Mouse (Mus musculus) forebrain, embryonic 16.5 days (tissue): ENCODE results near the gene Phtf2. TPM values are rescaled to one million over a fixed set of nuclear protein-coding genes. Genes with fewer than 3 reads are reported as not detected.
"Not testable (repeated sequence)": the region's sequence is repeated elsewhere in the genome, so short reads cannot be mapped to it uniquely, and the experiment has no call there.

Experiments used
- ATAC-seq: fragments of 200-750 bp; cut with Nextera tagmentation; 2 replicates; pipeline ENCODE4 v1.8.0; 2017; ENCODE audit warnings: mild to moderate bottlenecking, moderate library complexity
- H3K27ac ChIP-seq: fragments of 300-500 bp; sonication (generic); 2 replicates; pipeline ENCODE4 v1.5.1; 2014; ENCODE audit warnings: low read length, control low read depth
- H3K27me3 ChIP-seq: fragments of 300-500 bp; sonication (generic); replicated peaks from 2 replicates; pipeline ENCODE4 v1.6.1; 2014; ENCODE audit warnings: low read length; ENCODE audit not compliant: control insufficient read depth, insufficient read depth
- H3K36me3 ChIP-seq: fragments of 300-500 bp; sonication (generic); 2 replicates; pipeline ENCODE4 v1.6.1; 2014; ENCODE audit not compliant: control insufficient read depth, insufficient read depth
- H3K4me1 ChIP-seq: fragments of 300-500 bp; sonication (generic); replicated peaks from 2 replicates; pipeline ENCODE4 v1.6.1; 2014; ENCODE audit warnings: low read length; ENCODE audit not compliant: control insufficient read depth, insufficient read depth
- H3K4me2 ChIP-seq: fragments of 300-500 bp; sonication (generic); 2 replicates; pipeline ENCODE4 v1.6.1; 2014; ENCODE audit warnings: mild to moderate bottlenecking, low read length, control low read depth
- H3K4me3 ChIP-seq: fragments of 300-500 bp; sonication (generic); replicated peaks from 2 replicates; pipeline ENCODE4 v1.5.1; 2014; ENCODE audit warnings: mild to moderate bottlenecking, low read length, control low read depth
- H3K9ac ChIP-seq: fragments of 300-500 bp; sonication (generic); replicated peaks from 2 replicates; pipeline ENCODE4 v1.6.1; 2014; ENCODE audit warnings: low read depth, low read length, control low read depth
- H3K9me3 ChIP-seq: fragments of 300-500 bp; sonication (generic); 2 replicates; pipeline ENCODE4 v1.6.1; 2016; ENCODE audit warnings: low read length; ENCODE audit not compliant: control insufficient read depth
- WGBS: fragments of 180-500 bp; shearing (Covaris S2); extraction: QIAGEN DNeasy Blood & Tissue Kit; methylation state at CpG from one replicate; pipeline ENCODE4 v1.1.7; 2014; 5-methylcytosine and 5-hydroxymethylcytosine counted together
- polyA plus RNA-seq: library from polyadenylated mRNA; unstranded; fragments of >200 nt; fragmentation: Nextera tagmentation; extraction: Ambion mirVana; gene quantifications from 2 replicates; pipeline ENCODE4 v1.2.1, GENCODE M21; 2015

Gene Phtf2
- polyA plus RNA-seq, 1 experiment from 2014 or later: 28.8 TPM

DNA sequence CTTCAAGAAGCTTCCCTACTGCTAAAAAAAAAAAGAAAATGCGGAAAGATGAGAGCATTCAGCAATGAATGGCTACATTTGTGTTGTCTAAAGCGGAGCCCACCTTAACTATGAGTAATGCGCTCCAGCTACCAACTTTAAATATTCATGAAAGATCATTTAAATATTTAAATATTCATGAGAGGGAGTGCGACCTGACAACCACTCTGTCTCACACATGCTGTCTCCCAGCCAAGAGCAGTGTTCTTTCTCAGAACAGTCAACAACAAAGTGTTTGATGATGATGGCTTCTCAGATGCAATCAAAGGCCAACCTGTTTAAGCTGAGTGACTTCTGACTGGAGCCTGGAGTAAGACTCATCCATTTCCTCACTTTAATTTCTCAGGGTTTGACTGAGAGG is 133.8 kb downstream of the Phtf2 start:
- no peak overlapping the region for H3K27ac ChIP-seq
- 0 out of 2 replicates have a peak overlapping the region, but pooled peaks have one; percentile 5 for H3K4me2 ChIP-seq
- no peaks in the 10 kb centered on the region for H3K36me3 ChIP-seq
- WGBS: 9% methylated on average over 4 of the region's 4 CpGs
- no peak overlapping the region for H3K9ac ChIP-seq
- peak; percentile 74 for ATAC-seq
- no peak overlapping the region for H3K4me3 ChIP-seq
- H3K4me1 ChIP-seq: peaks cover 35% of the 10 kb centered on the region
- no peaks in the 10 kb centered on the region for H3K27me3 ChIP-seq
- no peaks in the 10 kb centered on the region for H3K9me3 ChIP-seq

DNA sequence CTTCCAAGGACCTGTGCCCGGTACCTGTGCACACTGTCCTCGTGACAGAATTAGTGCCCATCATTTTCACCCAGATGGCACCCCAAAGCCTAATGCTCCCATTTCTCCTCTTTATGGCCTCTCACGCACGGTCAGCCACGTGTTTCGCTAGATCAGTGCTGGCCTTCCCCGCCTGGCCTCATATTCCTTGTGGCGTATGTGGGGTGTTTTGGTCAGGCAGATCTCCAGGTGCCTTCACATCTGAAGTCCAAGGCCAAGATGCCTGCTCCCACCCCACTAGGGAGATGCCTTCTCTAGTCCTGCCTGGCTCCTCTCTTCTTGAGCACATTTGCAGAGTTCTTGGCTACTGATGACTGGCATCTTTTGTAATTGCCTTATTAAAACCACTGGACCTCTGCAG is 140.0 kb downstream of the Phtf2 start:
- Histone ChIP-seq H3K4me1 (no peaks in the 10 kb centered on the region), H3K27ac (no peak overlapping the region), H3K36me3 (no peaks in the 10 kb centered on the region), H3K4me2 (no peak overlapping the region), H3K9ac (no peak overlapping the region), H3K27me3 (no peaks in the 10 kb centered on the region), H3K4me3 (no peak overlapping the region), H3K9me3 (no peaks in the 10 kb centered on the region)
- 91% methylated on average over 8 of the region's 8 CpGs for WGBS
- no peak for ATAC-seq

DNA sequence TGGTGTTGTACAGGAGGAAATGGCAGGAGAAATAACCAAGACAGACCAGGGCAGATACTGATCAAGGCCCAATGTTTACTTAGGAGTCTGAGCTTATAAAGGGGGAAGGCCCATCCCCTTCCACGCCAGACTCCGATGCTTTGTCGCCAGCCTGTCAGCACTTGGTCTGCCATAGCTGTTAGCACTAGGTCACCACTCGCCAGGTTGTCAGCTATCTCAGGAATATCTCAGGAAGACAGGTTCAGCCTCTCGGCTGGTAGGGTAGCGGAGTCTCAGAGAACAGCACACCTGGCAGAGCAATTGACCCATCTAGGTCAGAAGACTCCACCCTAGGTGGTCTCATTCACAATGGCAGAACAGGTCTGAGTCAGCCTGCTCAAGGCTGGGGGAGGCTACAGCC is 140.7 kb downstream of the Phtf2 start:
- ATAC-seq: no peak
- H3K9me3 ChIP-seq: no peaks in the 10 kb centered on the region
- no peaks in the 10 kb centered on the region for H3K27me3 ChIP-seq
- no peak overlapping the region for H3K4me3 ChIP-seq
- H3K4me1 ChIP-seq: no peaks in the 10 kb centered on the region
- 87% methylated on average over 6 of the region's 6 CpGs for WGBS
- H3K27ac ChIP-seq: no peak overlapping the region
- no peaks in the 10 kb centered on the region for H3K36me3 ChIP-seq
- no peak overlapping the region for H3K4me2 ChIP-seq
- H3K9ac ChIP-seq: no peak overlapping the region

DNA sequence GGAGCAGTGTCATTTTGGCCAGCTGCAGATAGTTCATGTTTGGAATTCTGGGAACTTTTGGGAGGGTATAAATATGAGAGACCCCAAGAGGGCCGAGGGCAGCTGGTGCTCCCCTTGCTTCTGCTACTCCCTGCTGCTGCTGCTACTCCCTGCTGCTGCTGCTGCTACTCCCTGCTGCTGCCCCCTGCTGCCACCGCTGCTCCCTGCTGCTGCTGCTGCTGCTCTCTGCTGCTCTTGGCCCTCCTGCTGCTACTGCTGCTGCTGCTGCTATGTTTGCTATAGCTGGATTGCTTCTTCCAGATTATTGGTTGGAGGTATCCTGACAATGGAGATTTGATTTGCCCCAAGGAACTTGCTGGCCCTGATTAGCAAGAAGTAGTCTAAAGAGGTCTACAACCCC is 143.1 kb downstream of the Phtf2 start:
- Histone ChIP-seq H3K4me1 (no peaks in the 10 kb centered on the region), H3K27me3 (no peaks in the 10 kb centered on the region), H3K9ac (no peak overlapping the region), H3K36me3 (no peaks in the 10 kb centered on the region), H3K4me3 (no peak overlapping the region), H3K4me2 (no peak overlapping the region), H3K27ac (no peak overlapping the region), H3K9me3 (no peaks in the 10 kb centered on the region)
- WGBS: 60% methylated on average over 2 of the region's 2 CpGs
- no peak for ATAC-seq

DNA sequence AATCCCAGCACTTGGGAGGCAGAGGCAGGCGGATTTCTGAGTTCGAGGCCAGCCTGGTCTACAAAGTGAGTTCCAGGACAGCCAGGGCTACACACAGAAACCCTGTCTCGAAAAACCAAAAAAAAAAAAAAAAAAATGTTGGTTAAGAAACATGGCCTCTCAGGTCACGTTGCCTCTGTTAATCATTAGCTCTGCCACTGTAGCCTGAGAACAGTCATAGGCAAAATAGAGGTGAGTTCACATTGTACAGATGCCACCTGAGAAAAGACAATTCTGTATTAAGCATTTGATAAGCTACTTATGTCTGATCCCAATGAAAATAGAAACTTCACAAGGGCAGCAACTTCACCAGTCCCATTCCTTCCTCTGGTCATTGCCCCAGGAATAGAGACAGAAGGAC is 158.7 kb downstream of the Phtf2 start:
- not testable (repeated sequence) for H3K27me3 ChIP-seq, H3K27ac ChIP-seq, H3K4me2 ChIP-seq, H3K9me3 ChIP-seq, ATAC-seq, H3K4me1 ChIP-seq, H3K9ac ChIP-seq, H3K36me3 ChIP-seq, H3K4me3 ChIP-seq
- 91% methylated on average over 4 of the region's 4 CpGs for WGBS

DNA sequence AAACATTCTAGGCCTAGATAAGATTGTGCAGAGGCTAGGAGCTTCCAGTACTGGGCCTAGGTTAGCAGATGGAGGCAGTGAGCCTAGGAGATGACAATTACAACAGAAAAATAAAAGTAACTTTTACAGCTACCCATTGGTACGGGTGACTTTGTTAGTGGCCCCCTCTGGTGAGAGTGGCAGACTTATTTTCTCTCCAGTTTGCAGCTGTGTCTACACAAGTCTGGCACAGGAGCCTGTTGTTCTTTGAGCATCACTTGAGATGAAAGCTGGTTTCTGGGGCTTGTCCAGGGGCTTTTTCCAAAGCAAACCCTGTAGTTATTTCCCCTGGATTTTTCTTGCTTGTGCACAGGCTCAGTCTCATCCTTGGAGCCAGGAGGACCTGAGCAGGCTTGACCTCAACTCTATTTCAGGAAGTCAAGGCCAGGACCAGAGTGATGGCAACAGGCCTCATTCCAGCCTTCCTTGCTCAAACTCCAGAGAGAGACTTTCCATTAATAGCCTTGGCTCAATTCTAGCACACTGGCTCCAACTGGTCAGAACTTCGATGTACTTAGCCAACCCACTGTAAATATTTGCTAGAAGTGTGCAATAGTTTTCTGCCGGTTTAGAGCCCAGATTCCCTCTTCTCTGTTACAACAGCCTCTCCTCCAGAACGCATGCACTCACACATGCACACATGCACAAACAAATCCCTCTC is 161.6 kb downstream of the Phtf2 start:
- Histone ChIP-seq H3K4me1 (no peaks in the 10 kb centered on the region), H3K4me3 (no peak overlapping the region), H3K9me3 (no peaks in the 10 kb centered on the region), H3K9ac (no peak overlapping the region), H3K4me2 (no peak overlapping the region), H3K36me3 (no peaks in the 10 kb centered on the region), H3K27me3 (no peaks in the 10 kb centered on the region), H3K27ac (no peak overlapping the region)
- 71% methylated on average over 4 of the region's 4 CpGs for WGBS
- no peak for ATAC-seq

DNA sequence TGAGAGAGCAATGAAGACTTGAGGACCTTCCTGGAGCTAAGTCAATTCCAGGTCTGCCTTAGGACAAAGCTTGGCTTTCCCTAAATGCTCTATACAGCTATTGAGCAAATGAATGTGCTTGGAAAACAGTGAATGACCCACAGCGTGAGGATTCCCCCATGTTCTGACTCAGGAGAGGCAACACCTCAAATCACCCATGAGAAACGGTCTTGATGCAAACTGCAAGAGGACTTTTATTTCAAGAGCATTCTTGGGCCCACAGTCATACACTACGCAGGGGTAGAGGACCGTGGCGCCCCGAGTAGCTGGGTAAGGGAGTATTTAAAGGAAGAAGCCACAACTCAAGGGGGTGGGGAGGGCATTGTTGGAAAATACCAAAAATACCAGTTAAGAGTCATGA is 165.9 kb downstream of the Phtf2 start:
- ATAC-seq, H3K4me3 ChIP-seq, H3K27me3 ChIP-seq, H3K36me3 ChIP-seq, H3K9ac ChIP-seq, H3K9me3 ChIP-seq, H3K27ac ChIP-seq, H3K4me1 ChIP-seq, H3K4me2 ChIP-seq: not testable (repeated sequence)
- WGBS: 94% methylated on average over 6 of the region's 6 CpGs

DNA sequence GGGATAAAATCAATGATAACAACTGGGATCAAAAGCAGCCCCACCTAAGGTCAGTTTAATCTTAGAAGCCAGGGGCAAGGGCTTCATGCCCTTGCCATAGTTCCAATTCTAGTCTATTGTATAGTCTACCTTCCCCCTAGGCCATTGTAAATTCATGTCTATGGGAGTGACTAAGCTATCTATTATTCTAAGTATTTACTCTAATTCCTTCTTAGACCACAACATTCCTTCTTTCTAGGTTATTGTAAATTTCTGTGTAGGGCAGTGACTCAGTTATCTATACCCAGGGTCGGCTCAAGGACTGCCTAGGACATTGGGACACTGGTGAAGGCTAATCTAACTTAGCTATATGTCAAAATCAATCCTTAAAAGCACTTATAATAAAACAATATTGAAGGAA is 167.3 kb downstream of the Phtf2 start:
- not testable (repeated sequence) for H3K4me1 ChIP-seq, H3K4me2 ChIP-seq, H3K27me3 ChIP-seq, H3K4me3 ChIP-seq, H3K36me3 ChIP-seq, H3K9ac ChIP-seq, ATAC-seq, H3K27ac ChIP-seq, H3K9me3 ChIP-seq
- WGBS: 78% methylated on average over 1 of the region's 1 CpGs

DNA sequence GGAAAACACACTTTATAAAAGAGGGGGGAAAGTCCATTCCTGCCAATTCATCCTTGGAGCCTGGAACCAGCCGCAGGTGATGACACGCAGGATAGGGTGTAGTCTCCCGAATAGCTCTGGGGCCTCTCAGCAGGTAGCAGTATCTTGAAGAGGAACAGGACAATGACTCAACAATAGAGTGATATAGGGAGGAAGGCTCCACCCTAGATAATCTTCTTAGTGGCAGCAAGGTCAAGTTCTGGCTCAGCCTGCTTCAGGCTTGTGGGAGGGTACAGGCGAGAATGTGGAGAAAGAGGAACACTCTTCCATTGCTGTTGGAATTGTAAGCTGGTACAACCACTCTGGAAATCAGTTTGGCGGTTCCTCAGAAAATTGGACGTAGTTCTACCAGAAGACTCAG is 171.1 kb downstream of the Phtf2 start:
- not testable (repeated sequence) for H3K36me3 ChIP-seq, H3K9me3 ChIP-seq, H3K27me3 ChIP-seq, H3K4me1 ChIP-seq, H3K4me3 ChIP-seq, H3K9ac ChIP-seq, H3K27ac ChIP-seq, H3K4me2 ChIP-seq, ATAC-seq
- 85% methylated on average over 6 of the region's 6 CpGs for WGBS
